Mouse (Mus musculus) kidney, adult 2 months (tissue): Measurements from ENCODE around the gene Fth1.

Experiments used
- CTCF ChIP-seq: fragments of 200-500 bp; conservative IDR thresholded peaks from 2 replicates; pipeline ENCODE4 v1.5.1; 2011; ENCODE audit warnings: low read depth, mild to moderate bottlenecking, control low read depth, low read length, moderate library complexity, mixed read lengths; ENCODE audit not compliant: insufficient read depth, insufficient read length
- POLR2A ChIP-seq: fragments of 200-500 bp; IDR thresholded peaks from one replicate; pipeline ENCODE4 v1.6.1; 2011; ENCODE audit warnings: low read depth, low read length, control low read depth

GRCm38 (mm10) chr19:9933908-9934307, 46.5 kb upstream of the Fth1 start:
- no peak for TF ChIP-seq POLR2A
- no peak for TF ChIP-seq CTCF
